Mouse (Mus musculus) intestine, embryonic 15.5 days (tissue): ENCODE measurements around the gene Lypd1. TPM values are rescaled to one million over a fixed set of nuclear protein-coding genes. Genes with fewer than 3 reads are reported as not detected.

Experiments used
- ATAC-seq: fragments of 200-750 bp; cut with Nextera tagmentation; 2 replicates; pipeline ENCODE4 v1.8.0; 2017; ENCODE audit warnings: moderate TSS enrichment, moderate library complexity
- H3K27ac ChIP-seq: fragments of 300-500 bp; sonication (generic); 2 replicates; pipeline ENCODE4 v1.5.1; 2015; ENCODE audit warnings: mild to moderate bottlenecking, inconsistent platforms
- H3K27me3 ChIP-seq: fragments of 300-500 bp; sonication (generic); replicated peaks from 2 replicates; pipeline ENCODE4 v1.6.1; 2015; ENCODE audit warnings: inconsistent platforms
- H3K36me3 ChIP-seq: fragments of 300-500 bp; sonication (generic); 2 replicates; pipeline ENCODE4 v1.6.1; 2015; ENCODE audit warnings: inconsistent platforms
- H3K4me1 ChIP-seq: fragments of 300-500 bp; sonication (generic); replicated peaks from 2 replicates; pipeline ENCODE4 v1.6.1; 2015; ENCODE audit warnings: inconsistent platforms
- H3K4me2 ChIP-seq: fragments of 300-500 bp; sonication (generic); replicated peaks from 2 replicates; pipeline ENCODE4 v1.6.1; 2015; ENCODE audit warnings: mild to moderate bottlenecking, inconsistent platforms
- H3K4me3 ChIP-seq: fragments of 300-500 bp; sonication (generic); replicated peaks from 2 replicates; pipeline ENCODE4 v1.5.1; 2015; ENCODE audit warnings: inconsistent platforms
- H3K9ac ChIP-seq: fragments of 300-500 bp; sonication (generic); 2 replicates; pipeline ENCODE4 v1.6.1; 2015; ENCODE audit warnings: inconsistent platforms
- H3K9me3 ChIP-seq: fragments of 300-500 bp; sonication (generic); 2 replicates; pipeline ENCODE4 v1.6.1; 2016; ENCODE audit warnings: inconsistent platforms
- WGBS: fragments of 180-500 bp; shearing (Covaris S2); methylation state at CpG from one replicate; pipeline ENCODE4 v1.1.7; 2015; 5-methylcytosine and 5-hydroxymethylcytosine counted together
- polyA plus RNA-seq: library from polyadenylated mRNA; unstranded; fragments of >200 nt; fragmentation: Nextera tagmentation; extraction: Ambion mirVana; gene quantifications from 2 replicates; pipeline ENCODE4 v1.2.1, GENCODE M21; 2015

Lypd1 gene
- 2.2 and 2.6 TPM in 2 replicates for polyA plus RNA-seq

GRCm38 (mm10) chr1:125912601-125913600 is at the start of gene Lypd1:
Gene Lypd1, minus strand, starts transcription at chr1:125913101.
- WGBS, result 7% methylated on average over 30 of the region's 30 CpGs
- ATAC-seq, result peak; percentile 19; the same call in 1 of the 2 replicates
- H3K9me3 ChIP-seq, result no peaks in the 10 kb centered on the region

GRCm38 (mm10) chr1:125951026-125951425 is 38.1 kb upstream of the Lypd1 start:
- H3K9ac ChIP-seq, result no peak overlapping the region
- H3K27me3 ChIP-seq, result no peaks in the 10 kb centered on the region
- 88% methylated on average over 3 of the region's 3 CpGs for WGBS
- no peaks in the 10 kb centered on the region for H3K9me3 ChIP-seq
- no peaks in the 10 kb centered on the region for H3K36me3 ChIP-seq
- H3K4me2 ChIP-seq, result no peak overlapping the region
- no peaks in the 10 kb centered on the region for H3K4me1 ChIP-seq
- no peak overlapping the region for H3K27ac ChIP-seq
- no peak overlapping the region for H3K4me3 ChIP-seq
- no peak for ATAC-seq

More at GRCm38 (mm10) chr1:125912601-125913600, at the start of gene Lypd1:
- Histone ChIP-seq H3K36me3 (no peaks in the 10 kb centered on the region), H3K4me2 (peak within 1 kb of the TSS; percentile 78), H3K27ac (no peak within 1 kb of the TSS), H3K27me3 (peaks cover 40% of the 10 kb centered on the region), H3K4me3 (peak within 1 kb of the TSS; percentile 40), H3K4me1 (peaks cover 17% of the 10 kb centered on the region), H3K9ac (no peak within 1 kb of the TSS)

- H3K9ac ChIP-seq, result no peak overlapping the region
- no peaks in the 10 kb centered on the region for H3K4me1 ChIP-seq
- H3K9me3 ChIP-seq, result no peaks in the 10 kb centered on the region
- H3K27me3 ChIP-seq, result no peaks in the 10 kb centered on the region
- H3K36me3 ChIP-seq, result no peaks in the 10 kb centered on the region
- WGBS, result 68% methylated on average over 6 of the region's 6 CpGs
- no peak overlapping the region for H3K4me2 ChIP-seq
- no peak overlapping the region for H3K4me3 ChIP-seq
- no peak overlapping the region for H3K27ac ChIP-seq
- ATAC-seq, result no peak
Observed at GRCm38 (mm10) chr1:125949076-125949475, 36.2 kb upstream of the Lypd1 start.

- no peaks in the 10 kb centered on the region for H3K4me1 ChIP-seq
- no peak for ATAC-seq
- H3K9me3 ChIP-seq, result no peaks in the 10 kb centered on the region
- no peaks in the 10 kb centered on the region for H3K36me3 ChIP-seq
- H3K4me2 ChIP-seq, result no peak overlapping the region
- 28% methylated on average over 9 of the region's 9 CpGs for WGBS
- no peak overlapping the region for H3K9ac ChIP-seq
- no peaks in the 10 kb centered on the region for H3K27me3 ChIP-seq
- no peak overlapping the region for H3K4me3 ChIP-seq
- no peak overlapping the region for H3K27ac ChIP-seq
Observed at GRCm38 (mm10) chr1:125945136-125945535, 32.2 kb upstream of the Lypd1 start.

- Histone ChIP-seq H3K4me2 (no peak overlapping the region), H3K4me1 (no peaks in the 10 kb centered on the region), H3K4me3 (no peak overlapping the region), H3K9ac (no peak overlapping the region), H3K36me3 (no peaks in the 10 kb centered on the region), H3K27me3 (no peaks in the 10 kb centered on the region), H3K9me3 (no peaks in the 10 kb centered on the region), H3K27ac (no peak overlapping the region)
- 60% methylated on average over 1 of the region's 1 CpGs for WGBS
- no peak for ATAC-seq
Observed at GRCm38 (mm10) chr1:125943305-125943704, 30.4 kb upstream of the Lypd1 start.

GRCm38 (mm10) chr1:125925486-125925885 is 12.6 kb upstream of the Lypd1 start:
- H3K9ac ChIP-seq, result no peak overlapping the region
- no peak overlapping the region for H3K4me3 ChIP-seq
- 94% methylated on average over 10 of the region's 10 CpGs for WGBS
- H3K9me3 ChIP-seq, result no peaks in the 10 kb centered on the region
- no peaks in the 10 kb centered on the region for H3K27me3 ChIP-seq
- ATAC-seq, result no peak
- no peaks in the 10 kb centered on the region for H3K4me1 ChIP-seq
- no peaks in the 10 kb centered on the region for H3K36me3 ChIP-seq
- no peak overlapping the region for H3K27ac ChIP-seq
- no peak overlapping the region for H3K4me2 ChIP-seq

- WGBS, result 70% methylated on average over 2 of the region's 2 CpGs
- Histone ChIP-seq H3K9me3 (no peaks in the 10 kb centered on the region), H3K27me3 (no peaks in the 10 kb centered on the region), H3K36me3 (no peaks in the 10 kb centered on the region), H3K4me2 (no peak overlapping the region), H3K4me1 (no peaks in the 10 kb centered on the region), H3K9ac (no peak overlapping the region), H3K4me3 (no peak overlapping the region), H3K27ac (no peak overlapping the region)
- ATAC-seq, result no peak
Observed at GRCm38 (mm10) chr1:125923062-125923461, 10.2 kb upstream of the Lypd1 start.

GRCm38 (mm10) chr1:125920696-125921095 is 7.8 kb upstream of the Lypd1 start:
- WGBS, result 86% methylated on average over 3 of the region's 3 CpGs
- Histone ChIP-seq H3K27ac (no peak overlapping the region), H3K4me3 (no peak overlapping the region), H3K36me3 (no peaks in the 10 kb centered on the region), H3K9me3 (no peaks in the 10 kb centered on the region), H3K4me1 (no peaks in the 10 kb centered on the region), H3K27me3 (no peaks in the 10 kb centered on the region), H3K4me2 (no peak overlapping the region), H3K9ac (no peak overlapping the region)
- no peak for ATAC-seq

GRCm38 (mm10) chr1:125911901-125912445 is 928 bp downstream of the Lypd1 start:
- H3K4me2 ChIP-seq, result peak overlapping the region; percentile 78
- peak overlapping the region; percentile 40 for H3K4me3 ChIP-seq
- H3K27me3 ChIP-seq, result peaks cover 40% of the 10 kb centered on the region
- WGBS, result under 1% methylated on average over 43 of the region's 43 CpGs
- no peak overlapping the region for H3K27ac ChIP-seq
- H3K9me3 ChIP-seq, result no peaks in the 10 kb centered on the region
- H3K4me1 ChIP-seq, result peaks cover 17% of the 10 kb centered on the region
- peak; percentile 67 for ATAC-seq
- no peak overlapping the region for H3K9ac ChIP-seq
- H3K36me3 ChIP-seq, result no peaks in the 10 kb centered on the region

GRCm38 (mm10) chr1:125911337-125911900 is 1.5 kb downstream of the Lypd1 start:
- H3K9ac ChIP-seq, result peak overlapping the region; percentile 33
- WGBS, result under 1% methylated on average over 35 of the region's 35 CpGs

GRCm38 (mm10) chr1:125910871-125911265 is 2.0 kb downstream of the Lypd1 start:
- H3K9ac ChIP-seq, result no peak overlapping the region
- peak overlapping the region; percentile 78 for H3K4me2 ChIP-seq
- WGBS, result 3% methylated on average over 9 of the region's 9 CpGs
- peak; percentile 57 for ATAC-seq
- no peaks in the 10 kb centered on the region for H3K9me3 ChIP-seq
- peaks cover 17% of the 10 kb centered on the region for H3K4me1 ChIP-seq
- peaks cover 40% of the 10 kb centered on the region for H3K27me3 ChIP-seq
- no peak overlapping the region for H3K27ac ChIP-seq
- H3K4me3 ChIP-seq, result peak overlapping the region; percentile 40; the same call in 1 of the 2 replicates
- H3K36me3 ChIP-seq, result no peaks in the 10 kb centered on the region

More at GRCm38 (mm10) chr1:125911337-125911900, 1.5 kb downstream of the Lypd1 start:
- H3K27ac ChIP-seq, result no peak overlapping the region
- no peaks in the 10 kb centered on the region for H3K9me3 ChIP-seq
- peak overlapping the region; percentile 78 for H3K4me2 ChIP-seq
- peak overlapping the region; percentile 40 for H3K4me3 ChIP-seq
- peak; percentile 66 for ATAC-seq
- no peaks in the 10 kb centered on the region for H3K36me3 ChIP-seq
- peaks cover 40% of the 10 kb centered on the region for H3K27me3 ChIP-seq
- H3K4me1 ChIP-seq, result peaks cover 17% of the 10 kb centered on the region

GRCm38 (mm10) chr1:125910211-125910870 is 2.6 kb downstream of the Lypd1 start:
- no peak overlapping the region for H3K27ac ChIP-seq
- H3K9ac ChIP-seq, result no peak overlapping the region
- no peaks in the 10 kb centered on the region for H3K36me3 ChIP-seq
- ATAC-seq, result peak; percentile 52
- H3K27me3 ChIP-seq, result peaks cover 40% of the 10 kb centered on the region
- H3K9me3 ChIP-seq, result no peaks in the 10 kb centered on the region
- H3K4me2 ChIP-seq, result peak overlapping the region; percentile 78
- peaks cover 17% of the 10 kb centered on the region for H3K4me1 ChIP-seq
- H3K4me3 ChIP-seq, result no peak overlapping the region
- 8% methylated on average over 14 of the region's 14 CpGs for WGBS
